Mouse (Mus musculus): ENCODE measurements around the gene Plgrkt.

GRCm38 (mm10) chr19:29396353-29396752 is 29.2 kb upstream of the Plgrkt start:
- no peak for TF ChIP-seq CTCF (IDR thresholded peaks at IDR 0.05; ENCODE audit: borderline replicate concordance, insufficient read depth, low read length)
- TF ChIP-seq POLR2A (IDR thresholded peaks at IDR 0.05; ENCODE audit: low read depth, low read length): no peak
